Mouse (Mus musculus): Measurements from ENCODE around the gene Pzp. TPM values are rescaled to one million over a fixed set of nuclear protein-coding genes. Genes with fewer than 3 reads are reported as not detected.

Pzp gene
- under 1 TPM in 1 of 2 experiments, not detected in 1; 0.27 TPM for polyA plus RNA-seq (2017; shearing (Covaris generic))

- no peak for ATAC-seq
Measured at GRCm38 (mm10) chr6:128526601-128527000, at the start of gene Pzp. Gene Pzp (minus strand): TSS chr6:128526720.

- ATAC-seq, result no peak
Measured at GRCm38 (mm10) chr6:128566589-128566988, 40.1 kb upstream of the Pzp start.

- no peak for ATAC-seq
Measured at GRCm38 (mm10) chr6:128554049-128554448, 27.5 kb upstream of the Pzp start.

GRCm38 (mm10) chr6:128549463-128550452 lies 23.2 kb upstream of the Pzp start:
- no peak for ATAC-seq

- no peak for ATAC-seq
Measured at GRCm38 (mm10) chr6:128548532-128548931, 22.0 kb upstream of the Pzp start.

- ATAC-seq, result no peak
Measured at GRCm38 (mm10) chr6:128545402-128545801, 18.9 kb upstream of the Pzp start.

GRCm38 (mm10) chr6:128543226-128543625 lies 16.7 kb upstream of the Pzp start:
- ATAC-seq, result no peak

DNA sequence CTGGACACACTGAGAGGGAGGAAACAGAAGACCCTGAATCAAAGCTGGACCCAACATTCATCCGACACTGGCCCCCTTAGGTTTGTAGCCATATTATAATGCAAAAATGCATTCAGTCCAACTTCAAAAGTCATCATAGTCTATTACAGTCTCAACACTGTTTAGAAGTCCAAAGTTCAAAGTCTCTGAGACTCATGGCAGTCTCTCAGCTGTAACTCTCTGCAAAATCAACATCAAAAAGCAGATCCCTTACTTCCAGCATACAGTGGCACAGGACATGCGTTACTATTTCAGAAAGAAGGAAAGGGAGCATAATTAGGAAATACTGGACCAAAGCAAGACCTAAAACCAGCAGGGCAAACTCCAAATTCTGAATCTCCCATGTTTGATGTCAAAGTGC lies 8.7 kb upstream of the Pzp start:
- ATAC-seq, result no peak

DNA sequence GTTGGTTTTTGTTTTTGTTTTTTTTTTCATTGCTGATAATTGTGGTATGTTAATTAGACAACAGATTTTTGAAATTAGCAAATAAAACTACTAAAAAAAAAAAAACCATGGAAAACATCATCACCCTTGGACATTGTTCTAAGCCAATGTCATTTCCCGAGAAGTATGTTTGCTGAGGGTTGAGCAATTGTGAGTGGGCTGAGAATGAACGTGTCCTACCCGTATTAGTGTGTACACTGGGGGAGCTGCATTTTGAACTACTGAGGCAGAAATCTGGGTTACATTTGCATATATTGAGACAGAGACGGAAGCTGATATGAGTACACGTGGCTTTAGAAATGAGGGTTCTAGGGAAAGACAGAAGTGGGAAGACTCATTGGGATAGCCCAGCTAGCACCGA lies 6.8 kb upstream of the Pzp start:
- no peak for ATAC-seq

DNA sequence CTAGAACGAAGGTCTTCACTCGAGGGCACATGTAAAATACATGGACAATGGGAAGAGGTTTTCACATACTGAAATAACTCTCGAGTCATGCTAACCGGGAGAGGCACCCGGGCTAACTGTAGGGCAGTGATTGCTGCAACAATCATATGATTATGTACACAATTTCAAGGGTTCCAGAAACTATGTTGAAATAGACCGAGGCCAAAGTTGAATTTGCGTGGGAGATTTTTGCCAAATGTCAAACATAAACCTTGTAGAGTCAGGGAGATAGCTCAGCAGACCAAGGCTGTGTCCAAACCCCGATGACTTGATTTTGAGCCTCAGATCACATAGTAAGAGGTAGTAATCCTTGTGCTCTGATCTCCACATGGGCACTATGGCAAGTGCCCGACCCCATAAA lies 6.2 kb upstream of the Pzp start:
- no peak for ATAC-seq

DNA sequence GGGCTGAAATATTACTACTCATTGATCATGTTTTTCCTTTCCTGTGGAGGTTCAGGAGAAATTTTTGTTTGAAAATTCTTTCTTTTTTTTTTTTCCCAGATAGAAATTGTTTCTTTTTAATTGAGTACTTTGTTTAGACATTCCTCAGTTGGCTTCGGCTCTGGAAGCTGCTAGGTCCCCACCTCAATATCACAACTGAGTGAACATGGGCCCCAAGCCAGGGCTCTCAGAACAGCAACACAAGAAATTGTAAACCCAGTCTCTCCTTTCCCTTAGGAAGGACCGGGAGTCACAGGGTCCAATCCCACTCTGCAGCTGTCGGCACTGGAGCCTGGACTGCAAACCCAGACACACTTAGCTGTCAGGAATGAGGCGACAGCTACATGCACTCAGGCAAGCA lies 2.0 kb upstream of the Pzp start:
- ATAC-seq, result no peak

DNA sequence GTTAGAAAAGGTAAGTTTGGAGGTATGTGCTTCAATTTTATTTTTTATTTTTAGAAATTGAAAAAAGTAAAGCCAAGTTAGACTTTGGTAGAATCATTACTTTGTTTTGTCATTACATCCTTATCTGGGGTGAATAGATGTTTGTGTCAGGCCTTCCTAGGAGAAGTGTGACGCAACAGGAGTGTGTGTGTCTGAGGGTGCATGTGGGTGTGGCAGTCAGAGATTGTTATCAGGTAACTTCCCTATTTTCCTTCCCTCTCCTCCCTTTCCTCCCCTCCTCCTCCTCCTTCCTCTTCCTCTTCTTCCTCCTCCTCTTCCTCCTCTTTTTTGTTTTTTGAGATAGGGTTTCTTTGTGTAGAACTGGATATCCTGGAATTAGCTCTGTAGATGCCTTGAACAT lies 590 bp upstream of the Pzp start:
- ATAC-seq, result no peak

DNA sequence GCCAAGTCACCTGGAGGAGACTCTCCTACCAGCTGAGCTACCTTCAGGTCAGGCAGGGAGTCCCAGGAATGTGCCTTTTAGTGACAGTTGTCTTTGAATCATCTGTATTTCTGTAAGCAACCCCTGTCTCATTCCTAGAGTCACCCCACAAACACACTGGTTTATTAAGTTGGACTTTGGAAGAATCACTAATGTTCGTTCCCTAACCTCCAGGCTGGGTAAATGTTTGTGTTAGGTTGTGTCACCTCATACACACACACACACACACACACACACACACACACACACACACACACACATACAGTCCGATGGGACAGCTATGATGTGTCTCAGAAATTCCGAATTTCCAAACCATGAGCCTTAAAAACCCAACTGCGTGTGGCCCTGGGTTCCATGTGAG lies 719 bp downstream of the Pzp start:
- no peak for ATAC-seq

DNA sequence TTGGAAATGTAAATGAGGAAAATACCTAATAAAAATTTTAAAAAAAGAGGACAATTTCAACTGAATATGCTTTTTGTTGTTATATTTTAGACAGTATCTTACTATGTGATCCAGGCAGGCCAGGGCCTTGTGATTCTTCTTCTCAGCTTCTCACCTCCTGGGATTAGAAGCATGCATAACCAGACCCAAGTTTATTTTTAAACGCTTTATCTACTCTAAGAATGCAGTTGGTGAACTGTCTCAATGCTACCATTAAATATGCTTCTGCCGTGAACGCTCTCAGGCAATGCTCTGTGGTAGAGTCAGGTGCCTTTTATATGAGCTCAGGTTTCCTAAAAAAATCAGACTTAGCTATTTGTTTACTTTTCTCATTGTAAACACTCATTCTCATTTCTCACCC lies 3.2 kb downstream of the Pzp start:
- no peak for ATAC-seq

DNA sequence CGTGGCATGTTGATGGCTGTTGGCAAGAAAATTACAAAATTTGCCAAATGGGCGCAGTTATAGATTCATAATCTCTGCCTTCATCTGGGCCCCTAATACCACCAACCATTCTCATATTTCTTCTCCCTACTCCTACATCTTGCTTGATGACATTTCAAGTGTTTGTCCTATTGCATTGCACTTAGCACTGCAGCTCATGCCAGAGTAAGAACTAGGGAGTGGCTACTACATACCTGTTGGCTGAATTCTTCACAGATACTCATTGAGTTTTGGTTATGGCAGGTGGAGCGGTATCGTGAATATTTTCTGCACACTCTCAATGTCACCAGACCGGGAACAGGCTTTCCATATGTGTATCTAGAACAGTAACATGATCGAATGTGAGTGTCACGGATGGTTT lies 7.4 kb downstream of the Pzp start:
- no peak for ATAC-seq

DNA sequence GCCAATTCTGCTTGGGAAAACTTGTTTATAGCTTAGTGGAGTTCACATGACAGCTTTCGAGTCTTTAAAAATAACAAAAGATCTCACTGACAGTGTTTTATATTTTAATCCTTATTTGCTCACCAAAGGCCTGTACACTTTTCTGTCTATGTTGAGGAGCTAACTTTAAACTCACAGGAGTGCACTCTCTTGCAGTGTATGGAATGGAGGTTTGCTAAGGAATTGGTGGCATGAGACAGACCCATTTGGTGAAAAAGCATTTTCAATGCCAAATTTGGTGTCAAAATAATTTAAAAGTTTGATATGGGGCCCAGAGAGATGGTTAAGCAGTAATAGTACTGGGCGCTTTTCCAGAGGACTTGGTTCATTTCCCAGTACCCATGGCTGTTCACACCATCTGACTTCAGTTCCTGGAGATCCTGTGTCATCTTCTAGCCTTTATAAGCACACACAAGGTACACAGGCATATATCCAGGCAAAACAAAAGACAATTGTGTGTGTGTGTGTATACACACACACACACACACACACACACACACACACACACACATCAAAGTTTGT lies 20.8 kb downstream of the Pzp start:
- no peak for ATAC-seq

- no peak for ATAC-seq
Measured at GRCm38 (mm10) chr6:128504743-128505142, 21.8 kb downstream of the Pzp start.

GRCm38 (mm10) chr6:128495346-128495745 lies 31.2 kb downstream of the Pzp start:
- ATAC-seq, result no peak

DNA sequence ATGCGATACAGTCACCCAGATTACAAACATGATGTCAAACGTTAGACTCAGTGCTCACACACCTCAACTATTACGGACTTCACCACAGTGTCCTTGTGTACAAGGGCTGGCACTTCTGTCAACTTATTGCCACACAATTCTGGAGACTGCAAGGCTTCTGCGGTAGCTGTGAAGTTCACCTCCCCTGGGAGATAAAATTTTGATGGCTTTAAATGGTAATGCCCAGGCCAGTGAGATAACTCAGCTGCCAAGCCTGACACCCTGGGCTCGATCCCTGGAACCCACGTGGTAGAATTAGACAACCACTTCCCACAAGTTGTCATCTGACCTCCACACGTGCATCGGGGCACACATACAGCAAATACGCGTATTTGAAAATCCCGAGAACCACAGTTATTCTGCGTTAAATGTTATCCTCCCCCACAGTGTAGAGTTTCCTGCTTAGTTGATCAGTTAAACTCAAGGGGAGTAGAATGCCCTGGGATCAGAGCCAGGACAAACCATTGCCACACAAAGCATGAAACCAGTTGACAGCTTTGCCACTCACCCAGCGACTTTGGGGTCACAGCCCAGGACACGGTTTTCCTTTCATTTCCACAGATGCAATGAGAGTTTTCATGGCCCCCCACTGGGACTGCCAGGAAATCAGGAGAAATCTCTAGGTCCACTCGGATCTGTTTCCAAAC lies 31.7 kb downstream of the Pzp start:
- ATAC-seq, result no peak

DNA sequence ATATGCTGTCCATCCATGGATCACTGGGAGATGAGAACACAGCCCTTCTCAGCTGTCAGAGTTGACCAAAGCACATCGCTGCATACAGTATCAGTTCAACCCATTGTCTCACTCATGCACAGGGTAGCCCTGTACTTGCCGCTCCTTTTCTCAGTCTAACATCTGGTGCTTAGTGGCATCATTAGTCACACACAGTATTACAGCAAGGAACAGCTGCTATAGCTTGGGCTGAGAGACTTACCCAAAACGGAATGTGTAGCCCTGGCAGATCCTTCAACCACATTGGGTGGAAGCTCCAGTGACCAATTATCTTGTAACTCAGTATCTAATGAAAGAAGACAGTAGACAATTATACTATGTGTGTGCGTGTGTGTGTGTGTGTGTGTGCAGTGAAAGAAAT lies 34.6 kb downstream of the Pzp start:
- ATAC-seq, result no peak

DNA sequence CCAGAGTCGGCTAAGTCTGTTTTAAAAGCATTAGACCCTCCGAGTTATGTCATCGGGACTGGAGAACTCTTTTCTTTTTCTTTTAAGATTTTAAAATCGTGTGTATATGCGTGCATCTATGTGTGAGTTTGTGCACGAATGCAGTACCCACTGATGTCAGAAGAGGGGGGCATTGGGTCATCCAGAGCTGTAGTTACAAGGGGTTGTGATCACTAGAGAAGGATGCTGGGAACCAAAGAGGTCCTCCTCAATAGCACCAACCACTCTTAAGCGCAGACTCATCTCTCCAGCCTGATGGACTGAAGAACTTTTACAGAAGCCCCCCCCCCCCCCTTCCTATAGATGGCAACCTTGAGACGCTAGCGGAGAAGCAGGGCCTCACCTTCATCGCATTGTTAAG lies 36.4 kb downstream of the Pzp start:
- ATAC-seq, result no peak

GRCm38 (mm10) chr6:128487736-128488135 lies 38.8 kb downstream of the Pzp start:
- no peak for ATAC-seq
